Mouse (Mus musculus) spleen, adult 12 weeks (tissue): ENCODE results near the gene Ppp5c.

Experiments
- DNase-seq: peaks from one replicate; pipeline ENCODE4 v3.0.0; 2022; ENCODE audit warnings: low spot score

The Ppp5c gene

DNA sequence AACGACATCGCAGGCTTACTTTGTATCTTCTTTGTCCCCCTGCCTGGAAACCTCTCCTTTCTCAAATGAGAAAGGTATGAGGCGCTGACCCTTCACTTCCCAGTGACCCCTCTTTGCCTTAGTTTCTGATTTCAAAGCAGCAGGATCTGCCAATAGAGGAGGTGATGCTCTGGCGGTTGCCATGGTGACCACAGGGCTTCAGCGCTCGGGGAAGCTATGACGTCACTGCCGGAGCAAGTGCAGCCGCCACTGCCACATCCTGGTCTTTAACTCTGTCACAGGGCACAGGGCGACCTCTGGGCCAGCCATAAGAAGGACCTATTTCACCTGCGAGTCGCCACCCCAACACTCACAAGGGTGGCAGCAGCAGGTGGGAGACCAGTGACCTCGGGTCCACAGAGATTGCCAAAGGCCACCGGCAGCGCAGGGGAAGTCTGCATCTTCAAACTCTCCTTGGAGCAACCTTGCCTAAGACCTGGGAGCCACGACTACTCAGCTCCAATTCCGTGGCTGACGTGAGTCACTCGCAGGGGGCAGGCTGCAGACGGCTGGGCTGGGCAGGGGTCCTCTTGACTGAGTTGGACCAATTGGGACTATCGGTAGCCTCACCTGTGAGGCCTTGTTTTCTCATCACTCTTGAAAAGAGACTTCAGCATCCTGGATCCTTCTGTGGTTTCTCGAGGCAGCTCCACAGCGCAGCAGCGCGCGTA is 44.7 kb downstream of the Ppp5c start, which contains the start of gene Gm42372:
Gm42372 (plus strand) TSS at position 228 of the 710 bp plus-strand sequence.
- DNase-seq, result peak; percentile 31

DNA sequence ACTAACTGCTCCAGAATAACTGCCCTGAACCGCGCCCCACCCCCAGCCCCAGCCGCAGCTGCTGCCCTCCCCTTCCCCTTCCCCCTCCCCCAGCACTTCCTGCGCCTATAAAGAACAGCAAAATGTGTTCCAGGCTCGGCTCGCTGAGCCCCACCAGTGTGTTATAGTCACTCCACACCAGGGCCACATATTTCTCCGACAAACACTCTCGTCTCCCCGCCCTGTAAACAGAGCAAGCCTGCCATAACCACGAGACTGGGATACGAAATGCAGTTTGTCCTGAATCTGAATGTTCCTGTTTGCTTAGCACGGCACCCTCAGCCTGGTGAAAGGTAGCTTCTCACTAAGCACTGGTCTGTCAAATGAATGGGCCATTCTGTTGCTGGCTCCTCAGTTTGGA is 47.4 kb downstream of the Ppp5c start:
- DNase-seq, result no peak

DNA sequence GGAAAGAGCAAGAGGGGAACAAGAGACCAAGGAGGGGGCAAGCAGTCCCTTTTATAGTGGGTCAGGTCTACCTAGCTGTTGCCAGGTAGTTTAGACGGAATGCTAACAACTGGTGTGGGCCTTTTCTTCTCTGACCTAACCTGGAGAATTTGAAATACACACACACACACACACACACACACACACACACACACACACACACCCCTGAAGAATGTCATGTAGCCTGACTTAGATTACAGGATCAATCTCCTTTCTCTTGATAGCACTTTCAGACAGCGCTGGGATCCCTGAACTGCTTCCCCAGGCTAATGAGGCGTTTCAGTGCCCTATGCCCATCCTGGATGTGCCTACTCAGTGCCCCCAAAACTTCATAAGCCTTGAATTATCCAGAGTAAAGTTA is 49.1 kb downstream of the Ppp5c start:
- DNase-seq, result no peak

DNA sequence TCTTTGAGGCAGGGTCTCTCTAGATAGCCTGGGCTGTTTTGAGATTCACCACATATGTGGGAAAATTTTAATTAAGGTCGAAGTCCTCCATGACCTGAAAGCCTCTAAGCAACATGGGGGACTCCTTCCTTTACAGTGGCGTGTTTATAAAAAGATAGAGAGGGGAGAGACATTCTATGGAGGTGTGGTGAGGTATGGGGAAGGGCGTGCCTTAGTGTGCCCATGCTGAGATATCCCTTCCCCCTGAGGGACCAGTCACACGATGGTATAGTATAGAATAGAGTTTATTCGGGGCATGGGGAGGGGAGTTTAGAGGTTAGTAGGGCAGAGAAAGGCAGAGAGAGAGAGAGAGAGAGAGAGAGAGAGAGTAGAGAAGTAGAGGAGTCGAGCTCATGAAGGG is 49.6 kb downstream of the Ppp5c start:
- DNase-seq, result no peak

DNA sequence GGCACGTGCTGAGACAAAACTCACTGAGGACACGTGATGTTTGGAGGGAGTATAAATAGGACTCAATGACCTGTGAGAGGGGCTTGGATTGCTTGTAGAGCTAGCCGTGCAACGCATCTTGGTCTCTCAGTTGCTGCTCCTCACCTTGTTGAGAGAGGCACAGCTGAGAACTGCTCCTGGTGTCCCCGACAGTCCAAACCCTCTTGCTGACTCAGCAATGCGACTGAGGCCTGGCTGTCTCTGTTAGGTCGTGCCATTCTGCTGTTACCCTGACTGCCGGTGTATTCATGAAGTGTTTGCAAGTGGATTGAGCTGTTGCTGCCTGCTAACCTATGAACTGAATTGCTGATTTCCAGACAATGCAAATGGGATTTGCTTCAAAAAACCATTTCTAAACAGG is 51.4 kb downstream of the Ppp5c start:
- DNase-seq, result no peak

DNA sequence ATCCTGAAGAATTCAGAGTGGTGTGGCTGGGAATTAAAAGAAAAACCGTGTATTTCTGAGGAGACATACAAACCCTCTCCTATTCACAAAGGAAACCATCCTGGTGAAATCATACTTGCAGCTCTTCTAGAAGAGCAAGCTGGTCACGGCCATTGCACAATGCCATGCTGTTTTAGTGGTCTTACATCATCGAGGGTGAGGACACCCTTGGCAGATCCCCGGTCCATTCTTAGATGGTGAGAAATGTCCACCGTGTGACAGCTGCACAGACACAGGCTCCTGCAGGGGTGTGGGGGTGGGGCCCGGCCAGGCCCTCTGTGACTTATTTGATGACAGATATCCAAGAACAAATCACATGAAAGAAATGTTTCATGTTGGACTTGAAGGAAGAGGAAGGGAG is 53.7 kb downstream of the Ppp5c start:
- no peak for DNase-seq

DNA sequence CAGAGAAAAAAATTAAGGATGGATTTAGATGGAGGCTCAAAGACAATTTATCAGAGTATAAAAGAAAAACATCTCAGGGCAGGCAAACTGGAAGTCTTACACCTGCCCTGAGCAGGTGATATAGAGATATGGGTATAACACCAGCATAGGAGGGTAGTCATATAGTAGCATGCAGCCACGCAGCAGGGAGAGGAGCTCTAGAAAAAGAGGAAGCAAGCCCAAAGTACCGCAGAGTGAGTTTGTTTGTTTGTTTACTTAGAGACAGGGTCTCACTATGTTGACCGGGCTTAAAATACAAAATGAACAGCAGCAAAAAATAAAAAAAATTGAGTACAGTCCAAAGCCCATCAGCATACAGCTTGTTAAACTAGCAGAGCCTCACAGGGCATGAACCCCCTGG is 56.6 kb downstream of the Ppp5c start:
- DNase-seq, result no peak

DNA sequence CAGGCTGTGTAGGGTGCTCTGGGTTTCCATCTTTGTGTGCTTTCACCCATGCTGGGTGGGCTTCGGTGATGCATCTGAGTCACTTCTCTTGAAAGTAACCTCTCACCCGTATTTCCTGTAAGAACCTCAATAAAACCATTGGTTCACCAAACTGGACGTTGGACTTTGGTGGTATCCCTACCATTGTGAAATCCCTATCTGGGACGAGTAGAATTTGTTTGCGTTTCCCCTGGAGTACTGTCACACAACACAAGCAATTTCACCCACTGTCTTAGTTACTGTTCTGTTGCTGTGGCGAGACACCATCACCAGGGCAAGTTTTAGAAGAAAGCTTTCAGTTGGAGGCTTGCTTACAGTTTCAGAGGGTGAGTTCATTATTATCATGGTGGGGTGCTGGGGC is 59.3 kb downstream of the Ppp5c start:
- DNase-seq, result no peak

DNA sequence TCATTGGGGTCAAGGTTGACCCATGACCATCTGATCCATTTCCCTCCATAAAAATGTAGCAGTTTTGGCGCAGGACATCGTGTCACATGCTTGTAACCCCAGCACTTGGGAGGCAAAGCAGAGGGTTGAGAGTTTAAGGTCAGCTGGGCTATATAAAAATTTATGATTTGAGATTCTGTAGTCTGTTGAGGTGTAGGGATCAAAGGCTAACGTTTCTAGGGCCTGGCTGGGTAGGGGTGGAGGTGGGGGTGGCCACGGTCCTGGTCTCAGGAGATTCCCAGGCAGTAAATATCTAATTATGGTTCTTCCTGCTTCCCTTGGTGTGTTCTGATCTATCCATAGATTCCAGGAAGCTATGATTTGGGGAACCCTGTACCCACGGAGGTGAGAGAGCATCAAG is 66.0 kb downstream of the Ppp5c start:
- no peak for DNase-seq

DNA sequence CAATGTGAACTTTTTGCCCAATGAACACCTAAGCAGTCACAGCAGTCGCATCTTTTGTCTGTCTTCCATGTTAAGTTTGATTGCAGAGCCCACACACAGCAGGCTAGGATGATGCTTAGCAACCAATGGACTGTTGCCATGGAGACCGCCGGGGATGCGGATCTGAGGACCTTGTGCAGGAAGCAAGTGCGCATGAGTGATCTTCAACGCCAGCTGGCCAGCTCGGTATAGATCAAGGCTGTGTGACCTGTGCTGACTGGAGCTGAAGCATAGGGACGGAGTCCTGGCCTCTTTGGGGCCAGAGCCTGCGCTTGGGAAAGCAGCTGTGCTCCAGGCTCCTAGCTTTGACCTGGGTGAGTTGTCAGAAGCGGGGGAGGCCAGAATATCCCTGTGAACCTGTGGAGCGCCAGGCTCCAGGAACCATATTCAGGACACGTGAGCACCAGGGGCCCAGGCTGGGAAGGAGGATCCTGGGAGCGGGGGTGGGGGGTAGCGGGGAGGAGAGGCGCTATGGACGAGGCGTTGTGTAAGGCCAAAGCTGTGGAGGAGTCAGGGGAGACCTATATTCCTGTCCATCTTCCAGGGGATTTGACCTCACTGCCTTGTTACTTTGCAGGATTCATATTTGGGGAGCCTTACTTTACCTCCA is 68.1 kb downstream of the Ppp5c start, which contains the start of gene Pnmal1:
Pnmal1 (plus strand) TSS at position 141 of the 649 bp plus-strand sequence.
- no peak for DNase-seq

DNA sequence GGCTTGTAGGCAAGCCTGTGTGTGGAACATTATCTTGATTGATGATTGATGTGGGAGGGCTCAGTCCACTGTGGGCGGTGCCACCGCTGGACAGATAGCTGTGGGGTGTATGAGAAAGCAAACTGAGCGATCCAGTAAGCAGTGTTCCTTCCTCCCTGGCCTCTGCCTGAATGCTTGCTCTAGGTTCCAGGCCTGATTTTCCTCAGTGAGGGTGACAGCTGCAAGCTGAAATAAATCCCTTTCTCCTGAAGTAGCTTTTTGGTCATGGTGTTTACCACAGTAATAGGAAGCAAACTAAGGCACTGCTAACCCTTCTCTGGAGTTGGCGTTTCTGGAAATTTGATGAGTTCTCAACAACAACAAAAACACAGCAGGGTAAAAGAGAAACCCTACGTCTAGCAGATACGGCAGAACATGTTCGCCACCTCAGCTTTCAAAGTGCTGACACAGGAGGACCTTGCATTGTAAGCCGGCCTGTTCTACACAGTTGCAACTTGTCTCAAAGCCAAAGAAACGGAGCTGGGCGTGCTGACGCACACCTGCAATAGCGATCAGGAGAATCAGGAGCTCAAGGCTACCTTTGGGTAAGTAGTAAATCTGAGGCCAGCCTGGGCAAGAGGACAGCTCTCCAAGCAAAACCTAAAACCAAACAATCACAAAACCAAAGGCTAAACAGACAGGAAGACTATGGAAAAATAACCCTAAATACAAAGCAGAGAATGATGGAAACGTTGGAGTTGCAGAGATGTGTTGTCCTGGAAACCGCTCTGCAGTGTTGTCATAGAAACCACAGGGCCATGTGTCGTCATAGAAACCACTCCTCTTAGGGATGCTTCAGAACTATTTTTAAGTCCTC is 71.1 kb downstream of the Ppp5c start:
- no peak for DNase-seq

DNA sequence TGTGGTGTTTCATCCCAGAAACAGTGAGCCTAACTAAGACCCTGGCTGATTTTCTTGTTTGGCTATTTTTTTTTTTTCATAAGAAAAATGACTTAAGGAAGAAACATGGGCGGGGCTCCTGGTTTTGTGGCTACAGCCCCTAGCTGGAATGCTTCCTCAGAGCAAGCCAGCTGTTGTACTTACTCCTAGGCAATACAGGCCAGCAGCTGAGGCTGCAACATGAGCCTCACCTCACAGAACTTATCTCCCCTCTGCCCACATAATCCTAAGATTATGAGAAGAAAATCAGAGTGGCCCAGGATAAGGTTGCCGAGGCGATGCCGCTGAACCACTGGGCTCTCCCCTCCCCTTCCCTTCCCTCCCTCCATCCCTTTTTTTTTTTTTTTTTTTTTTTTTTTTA is 72.0 kb downstream of the Ppp5c start:
- DNase-seq, result no peak
